Mouse (Mus musculus) heart, embryonic 14.5 days (tissue): Measurements from ENCODE around the gene Def8. TPM values are rescaled to one million over a fixed set of nuclear protein-coding genes. Genes with fewer than 3 reads are reported as not detected.
"Not testable (repeated sequence)": the region's sequence is repeated elsewhere in the genome, so short reads cannot be mapped to it uniquely, and the experiment has no call there.

Experiments used
- ATAC-seq: fragments of 200-750 bp; cut with Nextera tagmentation; 2 replicates; pipeline ENCODE4 v1.8.0; 2017; ENCODE audit warnings: low read depth, moderate TSS enrichment; ENCODE audit not compliant: insufficient number of reproducible peaks, insufficient read depth, low FRiP score
- H3K27ac ChIP-seq, 2 experiments: fragments of 200-500 bp in 1 of 2; fragments of 300-500 bp in 1 of 2; sonication (generic) in 1 of 2; replicated peaks in 1 of 2; 2 replicates each; pipeline ENCODE4 v1.5.1; 2012 to 2014; ENCODE audit warnings: low read depth in 2 of 2, low read length in 2 of 2, control low read depth in 1 of 2, mild to moderate bottlenecking in 1 of 2, mixed read lengths in 1 of 2; ENCODE audit not compliant: control insufficient read depth in 1 of 2, insufficient read depth in 1 of 2
- H3K27me3 ChIP-seq: fragments of 300-500 bp; sonication (generic); 2 replicates; pipeline ENCODE4 v1.6.1; 2014; ENCODE audit warnings: mild to moderate bottlenecking, low read length, control low read depth; ENCODE audit not compliant: control insufficient read depth, insufficient read depth
- H3K36me3 ChIP-seq: fragments of 300-500 bp; sonication (generic); 2 replicates; pipeline ENCODE4 v1.6.1; 2014; ENCODE audit warnings: mild to moderate bottlenecking, control low read depth, low read length, mixed read lengths; ENCODE audit not compliant: control insufficient read depth, insufficient read depth
- H3K4me1 ChIP-seq, 2 experiments: fragments of 200-500 bp in 1 of 2; fragments of 300-500 bp in 1 of 2; sonication (generic) in 1 of 2; 2 replicates each; pipeline ENCODE4 v1.6.1; 2012 to 2014; ENCODE audit warnings: low read length in 2 of 2, control low read depth in 1 of 2, mixed read lengths in 1 of 2; ENCODE audit not compliant: control insufficient read depth in 2 of 2, insufficient read depth in 2 of 2
- H3K4me2 ChIP-seq: fragments of 300-500 bp; sonication (generic); 2 replicates; pipeline ENCODE4 v1.6.1; 2014; ENCODE audit warnings: mild to moderate bottlenecking, low read length
- H3K4me3 ChIP-seq, 2 experiments: fragments of 200-500 bp in 1 of 2; fragments of 300-500 bp in 1 of 2; sonication (generic) in 1 of 2; 2 replicates each; pipeline ENCODE4 v1.5.1; 2012 to 2014; ENCODE audit warnings: low read length in 2 of 2, mild to moderate bottlenecking in 2 of 2, control low read depth in 1 of 2, low read depth in 1 of 2, moderate library complexity in 1 of 2; ENCODE audit not compliant: control insufficient read depth in 1 of 2, insufficient read depth in 1 of 2
- H3K9ac ChIP-seq: fragments of 300-500 bp; sonication (generic); 2 replicates; pipeline ENCODE4 v1.6.1; 2014; ENCODE audit warnings: mild to moderate bottlenecking, low read length
- H3K9me3 ChIP-seq: fragments of 300-500 bp; sonication (generic); 2 replicates; pipeline ENCODE4 v1.6.1; 2016; ENCODE audit warnings: low read length, control low read depth; ENCODE audit not compliant: control insufficient read depth
- WGBS: fragments of 180-500 bp; shearing (Covaris S2); extraction: QIAGEN DNeasy Blood & Tissue Kit; methylation state at CpG from one replicate; pipeline ENCODE4 v1.1.7; 2014; 5-methylcytosine and 5-hydroxymethylcytosine counted together
- polyA plus RNA-seq: library from polyadenylated mRNA; unstranded; fragments of >200 nt; fragmentation: Nextera tagmentation; extraction: Ambion mirVana; gene quantifications from 2 replicates; pipeline ENCODE4 v1.2.1, GENCODE M21; 2014

The Def8 gene
- polyA plus RNA-seq, 1 experiment from 2014 or later = 31.7 TPM

GRCm38 (mm10) chr8:123414997-123415696 is 8.2 kb upstream of the Def8 start:
- H3K36me3 ChIP-seq, H3K27ac ChIP-seq, H3K9me3 ChIP-seq, ATAC-seq, H3K4me2 ChIP-seq, H3K4me3 ChIP-seq, H3K9ac ChIP-seq: not testable (repeated sequence)
- H3K4me1 ChIP-seq = peaks cover 7 to 17% of the 10 kb centered on the region in 2 experiments
- WGBS = 71% methylated on average over 5 of the region's 5 CpGs
- H3K27me3 ChIP-seq = peaks cover 43% of the 10 kb centered on the region

GRCm38 (mm10) chr8:123415967-123416943 is 7.1 kb upstream of the Def8 start:
- Histone ChIP-seq H3K9me3 (no peaks in the 10 kb centered on the region), H3K27me3 (peaks cover 32% of the 10 kb centered on the region), H3K4me1 (peaks cover 0 to 6% of the 10 kb centered on the region in 2 experiments; a peak in 1 of 4 replicates), H3K4me2 (no peak overlapping the region), H3K4me3 (no peak overlapping the region), H3K36me3 (no peaks in the 10 kb centered on the region), H3K27ac (no peak overlapping the region), H3K9ac (no peak overlapping the region)
- no peak for ATAC-seq
- WGBS = 48% methylated on average over 8 of the region's 8 CpGs

GRCm38 (mm10) chr8:123416944-123417555 is 6.3 kb upstream of the Def8 start:
- no peak for ATAC-seq

GRCm38 (mm10) chr8:123419711-123420110 is 3.6 kb upstream of the Def8 start:
- no peak for ATAC-seq
- Histone ChIP-seq H3K9me3 (no peaks in the 10 kb centered on the region), H3K27me3 (no peaks in the 10 kb centered on the region), H3K9ac (no peak overlapping the region), H3K4me3 (no peak overlapping the region), H3K27ac (no peak overlapping the region), H3K4me1 (peaks cover 0 to 7% of the 10 kb centered on the region in 2 experiments; a peak in 1 of 4 replicates), H3K36me3 (no peaks in the 10 kb centered on the region), H3K4me2 (no peak overlapping the region)
- WGBS = 78% methylated on average over 4 of the region's 4 CpGs

More at GRCm38 (mm10) chr8:123416944-123417555, 6.3 kb upstream of the Def8 start:
- H3K9ac ChIP-seq = no peak overlapping the region
- no peak overlapping the region for H3K4me2 ChIP-seq
- H3K9me3 ChIP-seq = no peaks in the 10 kb centered on the region
- no peak overlapping the region for H3K27ac ChIP-seq
- no peak overlapping the region for H3K4me3 ChIP-seq
- peaks cover 24% of the 10 kb centered on the region for H3K27me3 ChIP-seq
- 69% methylated on average over 8 of the region's 8 CpGs for WGBS
- no peaks in the 10 kb centered on the region for H3K36me3 ChIP-seq
- H3K4me1 ChIP-seq = peaks cover 0 to under 1% of the 10 kb centered on the region in 2 experiments; a peak in 1 of 4 replicates

- Histone ChIP-seq H3K27ac (no peak overlapping the region), H3K27me3 (no peaks in the 10 kb centered on the region), H3K9me3 (no peaks in the 10 kb centered on the region), H3K4me2 (no peak overlapping the region), H3K9ac (no peak overlapping the region), H3K4me3 (no peak overlapping the region), H3K36me3 (no peaks in the 10 kb centered on the region), H3K4me1 (peaks cover 0 to 7% of the 10 kb centered on the region in 2 experiments; a peak in 1 of 4 replicates)
- ATAC-seq = no peak
- 91% methylated on average over 34 of the region's 34 CpGs for WGBS
Observed at GRCm38 (mm10) chr8:123420525-123421281, 2.6 kb upstream of the Def8 start.

GRCm38 (mm10) chr8:123421325-123421724 is 2.0 kb upstream of the Def8 start:
- WGBS = 83% methylated on average over 19 of the region's 19 CpGs
- Histone ChIP-seq H3K27ac (no peak overlapping the region), H3K4me1 (peaks cover 0 to 7% of the 10 kb centered on the region in 2 experiments; a peak in 1 of 4 replicates), H3K27me3 (no peaks in the 10 kb centered on the region), H3K4me3 (no peak overlapping the region), H3K9ac (no peak overlapping the region), H3K4me2 (no peak overlapping the region), H3K9me3 (peaks cover 1% of the 10 kb centered on the region; the same call in 1 of the 2 replicates), H3K36me3 (no peaks in the 10 kb centered on the region)
- no peak for ATAC-seq
